Comparison of ENCODE assay signal across 9 mouse cellular contexts in the genomic region with DNA sequence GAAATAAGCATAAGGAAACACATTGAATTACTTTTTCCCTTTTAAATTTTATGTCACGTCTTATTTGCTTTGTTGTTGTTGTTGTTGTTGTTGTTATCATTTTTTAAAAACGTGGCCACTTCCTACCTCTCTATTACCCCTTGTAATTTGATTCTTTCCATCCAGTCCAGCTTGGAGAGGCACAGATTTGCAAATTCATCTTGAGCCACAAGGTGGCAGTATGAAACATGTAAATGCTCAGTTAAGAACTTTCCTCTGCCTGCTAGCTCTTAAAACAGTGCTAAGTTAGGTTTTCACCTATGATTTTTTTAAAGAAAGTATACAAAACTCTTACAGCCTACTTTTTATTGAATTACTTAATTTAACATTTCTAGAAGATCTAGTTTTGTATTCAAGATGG.
DNase-seq lines count a peak whose midpoint lies in the region; ATAC-seq and TF ChIP-seq lines count a peak whose summit lies in the region.
"Had no signal": no experiment of that assay in that cellular context is flagged by ENCODE, and none has a peak within 500 bp of the region (broad histone marks: within the 10 kb centered on the region; RNA-seq: fewer than 3 reads in every experiment).

No protein-coding gene starts in this region.

- no peaks in the 10 kb centered on the region for H3K4me1 ChIP-seq in heart, embryonic 12.5 days (replicated peaks)
- H3K4me1 ChIP-seq in midbrain, postnatal 0 days (ENCODE audit: insufficient read depth, low read length), result no peaks in the 10 kb centered on the region
- H3K4me1 ChIP-seq: megakaryocyte, embryonic 14.5 days had no signal

- no peak overlapping the region for H3K4me2 ChIP-seq in heart, embryonic 12.5 days
- H3K4me2 ChIP-seq in midbrain, postnatal 0 days (ENCODE audit: low read depth, low read length, poor library complexity, severe bottlenecking), result no peak overlapping the region

- H3K27ac ChIP-seq in heart, embryonic 12.5 days (ENCODE audit: poor library complexity, severe bottlenecking), result no peak overlapping the region
- H3K27ac ChIP-seq in left cerebral cortex, adult 2 months, result no peak overlapping the region
- no peak overlapping the region for H3K27ac ChIP-seq in midbrain, postnatal 0 days (ENCODE audit: low read depth, low read length)

- no peaks in the 10 kb centered on the region for H3K27me3 ChIP-seq in heart, embryonic 12.5 days (replicated peaks)
- no peaks in the 10 kb centered on the region for H3K27me3 ChIP-seq in Patski
- H3K27me3 ChIP-seq in midbrain, postnatal 0 days (ENCODE audit: insufficient read depth, low read length), result no peaks in the 10 kb centered on the region
- H3K27me3 ChIP-seq: megakaryocyte, embryonic 14.5 days had no signal

- H3K9me3 ChIP-seq in heart, embryonic 12.5 days (replicated peaks), result no peaks in the 10 kb centered on the region
- no peaks in the 10 kb centered on the region for H3K9me3 ChIP-seq in midbrain, postnatal 0 days (ENCODE audit: low read length)
- H3K9me3 ChIP-seq: megakaryocyte, embryonic 14.5 days had no signal

- CTCF ChIA-PET in Patski (lab: Charles Lee), result interaction anchor here (0.8 to 2.9 kb wide), 9 partner anchors 9 to 490 kb away, joined by 3 to 22 read pairs (median 4); no protein-coding TSS in a partner anchor

- no peak overlapping the region for H3K9ac ChIP-seq in heart, embryonic 12.5 days
- H3K9ac ChIP-seq in midbrain, postnatal 0 days (replicated peaks; ENCODE audit: low read length, poor library complexity, severe bottlenecking), result no peak overlapping the region

- peak; percentile 11 to 59 for DNase-seq in heart, postnatal 14 days
- no peak for DNase-seq in Patski (ENCODE audit: low read depth, low spot score)
- DNase-seq in embryo, embryonic 11 days, result peak; percentile 81
- DNase-seq in hindlimb bud, embryonic 11.5 days (ENCODE audit: extremely low spot score, low read depth, low spot score), result peak; percentile 66
- peak; percentile 44 to 72 for DNase-seq in left cerebral cortex, adult 2 months (ENCODE audit: extremely low spot score in 1 of 2, low spot score in 2 of 2)
- peak; percentile 86 for DNase-seq in midbrain, postnatal 0 days (ENCODE audit: low spot score)

- intact Hi-C loops in heart, postnatal 14 days (cut with DNase I), result loop anchor here (5.0 kb wide), 1 partner anchor 201 kb away; no protein-coding TSS in a partner anchor
- intact Hi-C loops in left cerebral cortex, adult 2 months (cut with DNase I), result loop anchor here (1.0 kb wide), 2 partner anchors 139 to 202 kb away; no protein-coding TSS in a partner anchor

- WGBS in heart, embryonic 12.5 days, result 3% methylated on average over 2 of the region's 2 CpGs
- WGBS in midbrain, postnatal 0 days, result 4% methylated on average over 2 of the region's 2 CpGs

- POLR2A ChIA-PET in Patski (lab: Charles Lee), result no interaction called here

- ATAC-seq in heart, embryonic 12.5 days (ENCODE audit: insufficient number of reproducible peaks, low FRiP score), result no peak
- peak; percentile 49 for ATAC-seq in Patski
- peak; percentile 78; the same call in 1 of the 2 replicates for ATAC-seq in midbrain, postnatal 0 days (ENCODE audit: low FRiP score)
- no peak for ATAC-seq in megakaryocyte, adult 5-6 weeks (ENCODE audit: poor library complexity, severe bottlenecking)

- no peaks in the 10 kb centered on the region for H3K36me3 ChIP-seq in heart, embryonic 12.5 days
- H3K36me3 ChIP-seq in midbrain, postnatal 0 days (ENCODE audit: insufficient read depth, low read length), result no peaks in the 10 kb centered on the region

- TF ChIP-seq CTCF in Patski (IDR thresholded peaks at IDR 0.05), result peak; percentile 63
- TF ChIP-seq CTCF in left cerebral cortex, adult 2 months (IDR thresholded peaks at IDR 0.05), result peak; percentile 76
- TF ChIP-seq CTCF in midbrain, postnatal 0 days (IDR thresholded peaks at IDR 0.05), result peak; percentile 85

- no peak overlapping the region for H3K4me3 ChIP-seq in heart, embryonic 12.5 days
- no peak overlapping the region for H3K4me3 ChIP-seq in left cerebral cortex, adult 2 months
- H3K4me3 ChIP-seq in midbrain, postnatal 0 days (ENCODE audit: low read depth, low read length), result no peak overlapping the region
- H3K4me3 ChIP-seq: megakaryocyte, embryonic 14.5 days had no signal

- in situ Hi-C loops in Patski (cut with MboI; ENCODE audit: low pct_unique_long_range_greater_than_20kb), result no loop called here

Comparison
In these comparisons a context has a peak if more than half of its experiments do, and no peak if none do; other contexts are left out.
1. ATAC-seq: peak in Patski (single experiment) and midbrain, postnatal 0 days (single experiment); none in heart, embryonic 12.5 days (single experiment) and megakaryocyte, adult 5-6 weeks (single experiment).
2. Peak in every context shown above with its lines, with median percentiles within 50 percentile points of each other: CTCF ChIP-seq.